Mouse (Mus musculus) gastrocnemius, adult 2 months (tissue): Measurements from ENCODE around the gene Itfg1. TPM values are rescaled to one million over a fixed set of nuclear protein-coding genes. Genes with fewer than 3 reads are reported as not detected.

ENCODE experiments used
- DNase-seq: peaks from one replicate; pipeline ENCODE4 v3.0.0; 2022
- H3K27ac ChIP-seq: fragments of 200-600 bp; 2 replicates; pipeline ENCODE4 v1.8.1; 2022; ENCODE audit warnings: mild to moderate bottlenecking
- H3K4me3 ChIP-seq: fragments of 200-600 bp; 2 replicates; pipeline ENCODE4 v1.8.1; 2022; ENCODE audit warnings: mild to moderate bottlenecking, moderate library complexity
- CTCF ChIP-seq: fragments of 200-600 bp; IDR thresholded peaks from 2 replicates; pipeline ENCODE4 v1.8.1; 2022; ENCODE audit warnings: antibody characterized with exemption, mild to moderate bottlenecking, moderate library complexity
- intact Hi-C: fragments of 180-260 bp; cut with DNase I; formaldehyde crosslinking; loops from one replicate; pipeline ENCODE4 v1.15.1; 2025
- microRNA-seq: library from miRNA; unstranded; fragments of <30 nt; microRNA quantifications from one replicate; pipeline ENCODE4 v1.2.0, GENCODE M21; 2021
- total RNA-seq, 2 experiments: library from RNA; stranded (reverse); gene quantifications; 2 replicates each; pipeline ENCODE4 v1.2.3; 2021

Itfg1 gene
- total RNA-seq, 2 experiments from 2014 or later: 39.5 to 45.8 TPM

DNA sequence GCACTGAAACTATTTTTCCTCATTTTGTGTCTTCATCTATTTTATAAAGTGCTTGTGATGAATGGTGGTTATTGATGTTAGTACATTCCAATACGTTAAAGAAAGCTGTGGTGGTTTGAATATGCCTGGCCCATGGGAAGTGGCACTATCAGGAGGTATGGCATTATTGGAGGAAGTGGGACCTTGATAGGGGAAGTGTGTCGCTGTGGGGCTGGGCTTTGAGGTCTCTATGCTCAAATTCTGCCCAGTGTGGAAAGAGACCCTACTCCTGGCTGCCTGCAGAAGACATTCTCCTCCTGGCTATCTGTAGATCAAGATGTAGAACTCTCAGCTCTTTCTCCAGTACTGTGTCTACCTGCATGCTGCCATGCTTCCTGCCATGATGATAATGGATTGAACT is 133.7 kb downstream of the Itfg1 start:
- intact Hi-C loops: no loop called here
- Histone ChIP-seq H3K4me3 (no peak overlapping the region), H3K27ac (no peak overlapping the region)
- no peak for DNase-seq
- TF ChIP-seq CTCF: no peak

DNA sequence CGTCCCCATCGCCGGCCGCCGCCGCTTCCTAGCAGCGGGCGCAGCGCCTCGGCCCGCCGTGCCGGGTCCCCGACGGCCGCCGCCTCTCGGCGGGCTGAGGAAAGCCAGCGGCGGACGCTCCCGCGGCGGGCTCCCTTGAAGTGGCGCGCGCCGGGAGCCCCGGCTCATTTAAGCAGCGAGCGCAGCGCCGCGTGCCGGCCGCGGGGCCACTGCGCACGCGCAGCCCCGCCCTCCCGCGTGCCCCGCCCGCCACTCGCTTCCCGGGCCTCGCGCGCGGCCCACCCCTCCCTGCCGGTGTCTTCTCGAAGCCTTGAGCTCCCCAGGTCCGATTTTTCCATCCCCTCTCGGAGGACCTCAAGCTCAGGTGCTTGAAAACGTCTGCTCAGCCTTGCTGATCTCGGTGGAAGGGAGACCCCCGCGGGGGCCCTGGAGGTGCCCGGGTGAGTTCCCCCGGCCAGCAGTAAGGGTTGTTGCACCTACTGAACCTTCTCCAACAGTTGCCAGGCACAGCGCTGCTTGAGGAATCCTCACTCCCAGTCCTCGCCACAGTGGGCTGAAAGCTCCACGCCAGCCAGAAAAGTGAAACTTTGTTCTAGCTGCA is 139.9 kb downstream of the Itfg1 start, which contains the start of gene Neto2:
TSS of gene Neto2 (minus strand) at position 174 of the 601 bp plus-strand sequence.
- intact Hi-C loops: loop anchor here (2.0 kb wide), 1 partner anchor 140 kb away; the partner anchor contains the start of genes Itfg1 and Phkb
- H3K4me3 ChIP-seq: peak within 1 kb of the TSS; percentile 80
- peak within 1 kb of the TSS; percentile 28; the same call in 1 of the 2 replicates for H3K27ac ChIP-seq
- no peak for TF ChIP-seq CTCF
- DNase-seq: peak; percentile 80

DNA sequence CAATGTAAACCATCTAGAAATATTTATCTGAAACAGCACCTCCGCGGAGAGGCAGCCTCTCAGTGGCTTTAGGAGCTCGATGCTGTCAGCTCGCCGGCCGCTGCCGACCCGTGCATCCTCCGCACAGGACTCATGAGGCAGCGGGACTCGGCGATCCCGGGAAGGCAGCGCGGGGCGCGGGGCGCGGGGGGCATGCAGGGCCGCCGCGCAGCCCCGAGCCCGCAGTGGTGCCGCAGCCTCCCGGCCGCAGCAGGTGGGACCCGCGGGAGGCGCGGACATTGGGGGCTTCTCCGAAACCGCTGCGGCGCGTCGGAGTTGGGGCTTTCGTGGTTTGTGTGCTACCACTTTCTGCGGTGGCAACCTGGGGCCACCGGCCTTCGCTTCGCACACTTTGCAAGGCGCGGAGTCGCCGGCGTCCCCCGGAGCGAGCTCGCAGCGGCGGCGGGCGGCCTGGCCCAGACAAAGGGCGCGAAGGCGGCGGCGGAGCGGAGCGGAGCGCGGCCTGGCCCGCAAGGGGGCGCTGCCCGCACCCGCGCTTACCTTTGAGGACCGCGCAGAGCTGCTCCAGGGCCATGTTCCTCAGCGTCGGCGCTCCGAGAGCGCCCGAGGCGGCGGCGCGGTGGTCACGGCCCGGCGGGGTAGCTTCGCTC is 140.5 kb downstream of the Itfg1 start:
- Histone ChIP-seq H3K27ac (peak overlapping the region; percentile 28; the same call in 1 of the 2 replicates), H3K4me3 (peak overlapping the region; percentile 80)
- DNase-seq: peak; percentile 36
- intact Hi-C loops: loop anchor here (2.0 kb wide), 1 partner anchor 141 kb away; the partner anchor contains the start of genes Itfg1 and Phkb
- TF ChIP-seq CTCF: peak; percentile 62

DNA sequence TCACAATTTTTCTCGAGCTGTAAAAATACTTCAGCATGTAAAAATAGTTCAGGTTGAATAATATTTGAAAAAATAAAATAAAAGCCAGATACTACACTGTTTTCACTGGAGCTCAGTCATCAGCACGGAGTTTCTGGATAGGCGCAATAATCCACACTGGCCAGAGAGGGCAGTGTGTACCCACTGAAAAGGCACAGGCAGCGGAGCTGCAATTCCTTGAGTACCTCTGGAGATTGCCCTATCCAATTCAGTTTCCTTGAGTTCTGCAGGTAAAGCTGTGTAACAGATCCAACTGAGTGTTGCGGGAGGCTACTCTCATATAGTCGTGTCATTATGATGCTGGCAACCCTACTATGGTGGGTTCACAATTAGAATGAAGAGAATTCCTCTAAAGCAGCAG is 141.7 kb downstream of the Itfg1 start:
- H3K27ac ChIP-seq: no peak overlapping the region
- peak; percentile 96 for TF ChIP-seq CTCF
- intact Hi-C loops: loop anchor here (1.0 to 5.0 kb wide), 2 partner anchors 838 to 886 kb away; no protein-coding TSS in a partner anchor

More for the DNA sequence above, 141.7 kb downstream of the Itfg1 start:
- DNase-seq: peak; percentile 72
- H3K4me3 ChIP-seq: 0 out of 2 replicates have a peak overlapping the region, but pooled peaks have one; percentile 13

Small RNAs within 50 kb of the gene (microRNA-seq; reads per million reads assigned to microRNA genes)
- gene Mir8109: not detected

Other genes with a start within 250 kb of the Itfg1 start
- gene Neto2, start 140.0 kb downstream of the Itfg1 start, total RNA-seq: 1 to 10 TPM in 1 of 2 experiments, under 1 TPM in 1; 0.86 to 3.8 TPM
- 100 to 1,000 TPM; 268 to 447 TPM for gene Phkb, start within 50 bp of the Itfg1 start, total RNA-seq